Mouse (Mus musculus) liver, postnatal 0 days (tissue): Measurements from ENCODE around the gene Krtap28-13.

Experiments used
- CTCF ChIP-seq: sonication (generic); IDR thresholded peaks from 2 replicates; pipeline ENCODE4 v1.5.1; 2016; ENCODE audit warnings: antibody characterized with exemption, low read depth
- EP300 ChIP-seq: IDR thresholded peaks from 2 replicates; pipeline ENCODE4 v1.6.1; 2016; ENCODE audit warnings: antibody characterized with exemption, low read depth, mild to moderate bottlenecking

- TF ChIP-seq CTCF, result no peak
- no peak for TF ChIP-seq EP300
These were observed 15.8 kb upstream of the Krtap28-13 start, which contains the start of gene Gm47969 for GRCm38 (mm10) chr1:83044882-83045427.
